Mouse (Mus musculus) embryo, embryonic 10 days (tissue): ENCODE data around the gene Arhgap10.

Experiments
- DNase-seq: peaks from one replicate; pipeline ENCODE4 v3.0.0-alpha.2; 2015; ENCODE audit warnings: low spot score

Arhgap10 gene

GRCm38 (mm10) chr8:77516845-77517244, 908 bp downstream of the Arhgap10 start:
- DNase-seq = peak; percentile 54

- DNase-seq = no peak
These were observed 2.0 kb downstream of the Arhgap10 start for GRCm38 (mm10) chr8:77515786-77516185.

- no peak for DNase-seq
These were observed 2.6 kb downstream of the Arhgap10 start for GRCm38 (mm10) chr8:77515201-77515600.

- peak; percentile 61 for DNase-seq
These were observed 5.8 kb downstream of the Arhgap10 start for GRCm38 (mm10) chr8:77511750-77512493.

GRCm38 (mm10) chr8:77510426-77510825, 7.3 kb downstream of the Arhgap10 start:
- no peak for DNase-seq

GRCm38 (mm10) chr8:77509044-77509443, 8.7 kb downstream of the Arhgap10 start:
- no peak for DNase-seq

GRCm38 (mm10) chr8:77507510-77508035, 10.2 kb downstream of the Arhgap10 start:
- DNase-seq = no peak

- DNase-seq = no peak
These were observed 11.2 kb downstream of the Arhgap10 start for GRCm38 (mm10) chr8:77506539-77506938.

GRCm38 (mm10) chr8:77502547-77502946, 15.2 kb downstream of the Arhgap10 start:
- DNase-seq = no peak

- DNase-seq = no peak
These were observed 16.6 kb downstream of the Arhgap10 start for GRCm38 (mm10) chr8:77501131-77501530.

GRCm38 (mm10) chr8:77500264-77500663, 17.5 kb downstream of the Arhgap10 start:
- no peak for DNase-seq

- DNase-seq = no peak
These were observed 20.3 kb downstream of the Arhgap10 start for GRCm38 (mm10) chr8:77497442-77497841.

GRCm38 (mm10) chr8:77496253-77496652, 21.5 kb downstream of the Arhgap10 start:
- no peak for DNase-seq

- no peak for DNase-seq
These were observed 23.1 kb downstream of the Arhgap10 start for GRCm38 (mm10) chr8:77494376-77495328.

GRCm38 (mm10) chr8:77492356-77493058, 25.2 kb downstream of the Arhgap10 start:
- DNase-seq = no peak

GRCm38 (mm10) chr8:77491231-77491923, 26.4 kb downstream of the Arhgap10 start:
- no peak for DNase-seq

GRCm38 (mm10) chr8:77490095-77490781, 27.5 kb downstream of the Arhgap10 start:
- no peak for DNase-seq

GRCm38 (mm10) chr8:77489235-77489634, 28.5 kb downstream of the Arhgap10 start:
- no peak for DNase-seq

- DNase-seq = peak; percentile 42
These were observed 29.5 kb downstream of the Arhgap10 start for GRCm38 (mm10) chr8:77488215-77488606.

- DNase-seq = no peak
These were observed 30.1 kb downstream of the Arhgap10 start for GRCm38 (mm10) chr8:77487590-77488214.
